Mouse (Mus musculus) thymus, adult 2 months (tissue): ENCODE measurements around the gene Esrrb. TPM values are rescaled to one million over a fixed set of nuclear protein-coding genes. Genes with fewer than 3 reads are reported as not detected.

Experiments used
- DNase-seq: peaks from one replicate; pipeline ENCODE4 v3.0.0; 2021
- H3K27ac ChIP-seq: fragments of 200-500 bp; 2 replicates; pipeline ENCODE4 v1.5.1; 2012; ENCODE audit warnings: low read length, control low read depth; ENCODE audit not compliant: control insufficient read depth, insufficient read depth
- H3K27me3 ChIP-seq: fragments of 200-500 bp; 2 replicates; pipeline ENCODE4 v1.6.1; 2012; ENCODE audit warnings: mild to moderate bottlenecking, low read length, moderate library complexity, mixed read lengths; ENCODE audit not compliant: control insufficient read depth, insufficient read depth
- H3K36me3 ChIP-seq: fragments of 200-500 bp; 2 replicates; pipeline ENCODE4 v1.6.1; 2012; ENCODE audit warnings: mild to moderate bottlenecking, low read length, moderate library complexity; ENCODE audit not compliant: control insufficient read depth, insufficient read depth
- H3K4me1 ChIP-seq: fragments of 200-500 bp; replicated peaks from 2 replicates; pipeline ENCODE4 v1.6.1; 2012; ENCODE audit warnings: low read length; ENCODE audit not compliant: control insufficient read depth, insufficient read depth
- H3K4me3 ChIP-seq: fragments of 200-500 bp; 2 replicates; pipeline ENCODE4 v1.5.1; 2012; ENCODE audit warnings: mild to moderate bottlenecking, low read length, control low read depth, moderate library complexity; ENCODE audit not compliant: control insufficient read depth, insufficient read depth
- CTCF ChIP-seq: fragments of 200-500 bp; IDR thresholded peaks from 2 replicates; pipeline ENCODE4 v1.5.1; 2012; ENCODE audit warnings: mild to moderate bottlenecking, control low read depth, low read length, moderate library complexity, borderline replicate concordance; ENCODE audit not compliant: control insufficient read depth, poor library complexity, insufficient read depth; ENCODE audit errors: extremely low read depth
- POLR2A ChIP-seq: fragments of 200-500 bp; IDR thresholded peaks from 2 replicates; pipeline ENCODE4 v1.6.1; 2012; ENCODE audit warnings: mild to moderate bottlenecking, low read length, control low read depth, moderate library complexity; ENCODE audit not compliant: control insufficient read depth, poor library complexity, insufficient read depth; ENCODE audit errors: extremely low read depth
- WGBS: fragments of 180-500 bp; shearing (Covaris S2); methylation state at CpG from one replicate; pipeline ENCODE4 v1.1.7; 2018; 5-methylcytosine and 5-hydroxymethylcytosine counted together
- polyA plus RNA-seq: library from polyadenylated mRNA; depleted of rRNA; stranded (reverse); fragments of >200 nt; gene quantifications from 2 replicates; pipeline ENCODE4 v1.2.3, GENCODE M21; 2012; rRNA removed

Gene Esrrb
- polyA plus RNA-seq: 0.24 and 0.55 TPM in 2 replicates

DNA sequence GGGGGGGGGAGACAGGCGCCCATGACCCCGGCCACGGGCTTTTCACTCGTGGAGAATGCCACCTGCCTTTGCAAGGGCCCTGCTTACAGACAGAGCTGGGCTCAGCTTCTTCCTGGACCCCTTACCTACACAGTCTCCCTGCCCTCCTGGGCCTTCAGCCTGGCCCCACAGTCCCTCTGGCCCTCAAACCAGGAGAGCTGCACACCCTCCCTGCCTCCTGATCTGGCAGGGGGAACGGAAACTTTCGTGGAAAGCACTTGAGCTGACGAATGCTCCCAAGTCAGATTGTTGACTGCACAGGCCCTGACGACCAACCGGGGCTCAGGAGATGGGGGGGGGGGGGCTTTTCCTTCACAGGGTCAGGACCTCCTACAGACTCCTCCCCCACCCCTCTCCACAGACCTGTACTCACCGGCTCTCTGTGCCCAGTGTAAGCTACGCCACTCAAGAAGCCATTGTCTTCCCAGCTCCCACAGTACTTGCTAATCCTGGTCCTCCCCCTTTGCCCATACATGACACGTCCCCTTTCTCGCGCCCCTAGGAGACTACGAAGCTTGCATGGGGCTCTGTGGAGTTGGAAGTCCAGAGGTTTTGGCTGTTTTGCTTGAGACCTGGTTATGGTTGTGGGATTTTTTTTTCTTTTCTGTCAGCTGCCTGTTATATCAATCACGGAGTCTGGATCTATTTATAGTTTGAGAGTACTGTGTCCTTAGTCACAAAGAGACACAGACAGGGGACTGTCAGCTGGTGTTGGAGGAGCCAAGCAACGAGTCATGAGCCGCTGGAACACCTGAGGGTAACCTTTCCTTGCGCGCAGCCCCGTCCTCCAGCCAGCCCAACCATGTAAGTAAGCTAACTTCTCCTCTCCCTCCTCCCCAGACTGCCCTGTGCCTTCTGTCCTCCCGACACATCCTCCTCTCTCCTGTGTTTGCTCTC lies at the start of gene Esrrb:
Esrrb (plus strand) TSS at position 422 of the 936 bp plus-strand sequence.
- no peaks in the 10 kb centered on the region for H3K27me3 ChIP-seq
- TF ChIP-seq CTCF: no peak
- no peak for TF ChIP-seq POLR2A
- DNase-seq: no peak
- no peaks in the 10 kb centered on the region for H3K4me1 ChIP-seq
- no peaks in the 10 kb centered on the region for H3K36me3 ChIP-seq
- H3K4me3 ChIP-seq: no peak within 1 kb of the TSS
- 38% methylated on average over 22 of the region's 22 CpGs for WGBS
- H3K27ac ChIP-seq: no peak within 1 kb of the TSS

DNA sequence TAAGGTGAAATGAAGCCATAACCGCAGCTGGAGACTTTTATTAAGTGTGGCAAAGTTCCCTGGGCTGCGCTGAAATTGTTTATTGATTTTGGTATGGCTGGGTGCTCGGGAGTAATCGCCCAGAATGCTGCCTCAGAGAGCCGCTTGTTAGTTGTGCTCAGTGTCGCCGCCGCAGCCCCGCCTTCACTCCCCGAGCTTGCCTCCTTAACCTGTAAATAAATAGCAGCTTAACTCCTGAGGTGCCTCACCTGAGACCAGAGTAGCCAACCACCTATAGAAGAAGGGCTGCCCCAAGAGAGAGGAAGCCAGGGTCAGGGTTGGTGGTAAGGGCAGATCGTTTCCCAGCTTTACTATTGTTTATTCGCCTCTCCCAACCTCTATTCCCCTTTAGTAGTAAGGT lies 40.3 kb upstream of the Esrrb start:
- DNase-seq: no peak
- Histone ChIP-seq H3K36me3 (no peaks in the 10 kb centered on the region), H3K27ac (no peak overlapping the region), H3K4me1 (no peaks in the 10 kb centered on the region), H3K4me3 (no peak overlapping the region), H3K27me3 (no peaks in the 10 kb centered on the region)
- 68% methylated on average over 12 of the region's 12 CpGs for WGBS
- TF ChIP-seq POLR2A: no peak

DNA sequence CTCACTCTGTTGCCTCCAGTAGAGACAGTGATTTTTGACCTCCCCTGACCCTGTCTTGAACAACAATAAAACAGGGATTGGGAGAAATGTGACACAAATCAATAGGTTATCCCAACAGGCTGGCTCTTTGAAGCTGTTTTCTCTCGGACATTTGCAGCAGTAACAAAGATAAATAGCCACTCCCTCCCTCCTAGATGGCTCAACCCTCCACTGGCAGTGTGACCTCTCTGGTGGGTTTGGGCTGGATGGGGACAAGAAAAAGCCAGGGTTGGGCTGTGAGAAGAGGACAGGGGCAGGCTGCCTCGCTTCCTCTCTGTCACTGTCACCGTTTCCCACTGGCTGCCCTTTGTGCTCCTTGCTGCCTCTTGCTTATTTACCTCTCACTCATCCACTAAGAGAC lies 36.6 kb upstream of the Esrrb start:
- WGBS: 73% methylated on average over 3 of the region's 3 CpGs
- Histone ChIP-seq H3K36me3 (no peaks in the 10 kb centered on the region), H3K4me1 (no peaks in the 10 kb centered on the region), H3K27me3 (no peaks in the 10 kb centered on the region), H3K4me3 (no peak overlapping the region), H3K27ac (no peak overlapping the region)
- TF ChIP-seq CTCF (no peak), POLR2A (no peak)
- no peak for DNase-seq

DNA sequence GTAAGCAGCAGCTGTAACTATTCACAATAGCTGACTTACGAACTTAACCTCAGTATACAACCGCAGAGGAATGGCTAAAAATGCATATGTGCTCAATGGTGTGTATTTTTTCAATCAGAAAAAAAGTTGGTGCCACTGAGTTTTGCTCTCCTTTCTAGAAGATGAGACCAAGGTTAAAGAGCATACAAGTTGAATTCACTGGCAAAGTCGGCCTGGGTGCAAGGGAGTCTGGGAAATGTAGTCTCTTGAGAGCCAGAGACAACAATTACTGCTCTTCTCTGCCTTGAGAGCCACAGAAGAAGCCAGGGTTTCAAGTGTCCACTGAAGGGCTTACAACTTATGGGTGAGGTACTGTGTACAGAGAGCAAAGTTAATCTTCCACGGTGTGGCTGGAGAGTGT lies 31.1 kb upstream of the Esrrb start:
- no peak overlapping the region for H3K4me3 ChIP-seq
- H3K36me3 ChIP-seq: no peaks in the 10 kb centered on the region
- H3K27ac ChIP-seq: no peak overlapping the region
- TF ChIP-seq POLR2A (no peak), CTCF (no peak)
- no peaks in the 10 kb centered on the region; the same call in 1 of the 2 replicates for H3K4me1 ChIP-seq
- WGBS: 76% methylated on average over 4 of the region's 4 CpGs
- DNase-seq: no peak
- no peaks in the 10 kb centered on the region for H3K27me3 ChIP-seq

DNA sequence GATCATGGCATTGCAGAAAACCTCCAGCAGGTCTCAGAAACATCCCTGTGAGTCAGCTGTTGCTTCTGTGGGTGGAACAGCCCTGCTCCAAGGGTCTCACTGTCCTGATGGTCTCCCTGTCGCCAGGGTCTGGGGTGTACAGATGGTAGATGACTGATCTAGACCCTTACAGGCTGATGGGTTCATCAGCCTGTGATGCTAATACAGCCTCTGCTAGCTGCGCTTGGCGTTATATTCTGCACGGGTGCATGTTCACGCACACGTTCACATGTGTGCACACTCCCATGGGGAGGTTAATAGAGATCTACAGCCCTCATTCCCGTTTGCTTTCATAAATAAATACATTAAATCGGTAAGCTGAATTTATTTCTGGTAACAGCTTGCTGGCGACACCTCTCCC lies 30.2 kb upstream of the Esrrb start:
- WGBS: 94% methylated on average over 9 of the region's 9 CpGs
- no peak overlapping the region for H3K27ac ChIP-seq
- H3K27me3 ChIP-seq: no peaks in the 10 kb centered on the region
- TF ChIP-seq CTCF (no peak), POLR2A (no peak)
- DNase-seq: no peak
- no peaks in the 10 kb centered on the region; the same call in 1 of the 2 replicates for H3K4me1 ChIP-seq
- H3K36me3 ChIP-seq: no peaks in the 10 kb centered on the region
- H3K4me3 ChIP-seq: no peak overlapping the region

DNA sequence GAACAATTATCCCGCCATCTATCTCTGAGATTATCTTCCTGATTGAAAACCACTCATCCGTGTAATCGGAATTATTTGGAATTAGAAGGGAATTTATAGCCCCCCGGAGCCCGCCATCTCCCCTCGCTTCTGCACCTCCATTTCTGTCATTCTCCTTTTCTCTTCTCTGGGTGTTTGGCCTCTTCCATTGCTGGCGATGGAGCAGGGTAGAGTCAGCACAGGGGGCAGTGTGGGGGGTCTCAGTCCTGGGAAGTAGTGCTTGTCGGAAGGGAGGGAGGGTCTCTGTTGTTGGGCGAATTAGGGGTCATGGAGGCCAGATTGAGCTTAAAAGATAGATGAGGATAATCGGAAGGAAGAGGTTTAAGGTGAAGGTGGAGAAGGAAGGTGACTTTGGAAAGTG lies 29.7 kb upstream of the Esrrb start:
- Histone ChIP-seq H3K36me3 (no peaks in the 10 kb centered on the region), H3K4me3 (no peak overlapping the region), H3K27me3 (no peaks in the 10 kb centered on the region), H3K4me1 (no peaks in the 10 kb centered on the region; the same call in 1 of the 2 replicates), H3K27ac (no peak overlapping the region)
- DNase-seq: no peak
- 94% methylated on average over 10 of the region's 10 CpGs for WGBS
- TF ChIP-seq POLR2A: no peak
- TF ChIP-seq CTCF: no peak
